Mouse (Mus musculus) spleen, adult 2 months (tissue): ENCODE data around the gene Fam186b.

ENCODE experiments used
- CTCF ChIP-seq: fragments of 200-500 bp; IDR thresholded peaks from 2 replicates; pipeline ENCODE4 v1.5.1; 2011; ENCODE audit warnings: mild to moderate bottlenecking, inconsistent platforms; ENCODE audit not compliant: insufficient read depth, insufficient read length, insufficient replicate concordance; ENCODE audit errors: extremely low read depth
- POLR2A ChIP-seq: fragments of 200-500 bp; IDR thresholded peaks from 2 replicates; pipeline ENCODE4 v1.6.1; 2011; ENCODE audit warnings: low read depth, low read length, inconsistent platforms

GRCm38 (mm10) chr15:99296213-99296612, 525 bp upstream of the Fam186b start:
- TF ChIP-seq CTCF: no peak
- no peak for TF ChIP-seq POLR2A
